Mouse (Mus musculus) hindbrain, embryonic 15.5 days (tissue): ENCODE measurements around the gene Igsf21. TPM values are rescaled to one million over a fixed set of nuclear protein-coding genes. Genes with fewer than 3 reads are reported as not detected.

ENCODE experiments used
- ATAC-seq: fragments of 200-750 bp; cut with Nextera tagmentation; 2 replicates; pipeline ENCODE4 v1.8.0; 2017; ENCODE audit warnings: low read depth, moderate number of reproducible peaks, moderate TSS enrichment; ENCODE audit not compliant: low FRiP score
- H3K27ac ChIP-seq: fragments of 300-500 bp; sonication (generic); replicated peaks from 2 replicates; pipeline ENCODE4 v1.5.1; 2015; ENCODE audit warnings: mild to moderate bottlenecking, inconsistent platforms
- H3K27me3 ChIP-seq: fragments of 300-500 bp; sonication (generic); 2 replicates; pipeline ENCODE4 v1.6.1; 2015; ENCODE audit warnings: control low read depth, inconsistent platforms
- H3K36me3 ChIP-seq: fragments of 300-500 bp; sonication (generic); 2 replicates; pipeline ENCODE4 v1.6.1; 2015; ENCODE audit warnings: control low read depth, inconsistent platforms
- H3K4me1 ChIP-seq: fragments of 300-500 bp; sonication (generic); replicated peaks from 2 replicates; pipeline ENCODE4 v1.6.1; 2015; ENCODE audit warnings: control low read depth, inconsistent platforms
- H3K4me2 ChIP-seq: fragments of 300-500 bp; sonication (generic); 2 replicates; pipeline ENCODE4 v1.6.1; 2015; ENCODE audit warnings: moderate library complexity, mild to moderate bottlenecking, inconsistent platforms
- H3K4me3 ChIP-seq: fragments of 300-500 bp; sonication (generic); 2 replicates; pipeline ENCODE4 v1.5.1; 2015; ENCODE audit warnings: mild to moderate bottlenecking, inconsistent platforms
- H3K9ac ChIP-seq: fragments of 300-500 bp; sonication (generic); 2 replicates; pipeline ENCODE4 v1.6.1; 2015; ENCODE audit warnings: inconsistent platforms
- H3K9me3 ChIP-seq: fragments of 300-500 bp; sonication (generic); 2 replicates; pipeline ENCODE4 v1.6.1; 2016; ENCODE audit warnings: control low read depth, inconsistent platforms
- WGBS: fragments of 180-500 bp; shearing (Covaris S2); methylation state at CpG from one replicate; pipeline ENCODE4 v1.1.7; 2015; 5-methylcytosine and 5-hydroxymethylcytosine counted together
- polyA plus RNA-seq: library from polyadenylated mRNA; unstranded; fragments of >200 nt; fragmentation: Nextera tagmentation; extraction: Ambion mirVana; gene quantifications from 2 replicates; pipeline ENCODE4 v1.2.1, GENCODE M21; 2015

The Igsf21 gene
- polyA plus RNA-seq, 1 experiment from 2014 or later = 102 TPM

GRCm38 (mm10) chr4:140029324-140030039, 217.1 kb downstream of the Igsf21 start:
- peaks cover 19% of the 10 kb centered on the region for H3K4me1 ChIP-seq
- no peak overlapping the region for H3K4me3 ChIP-seq
- H3K9ac ChIP-seq = peak overlapping the region; percentile 20; the same call in 1 of the 2 replicates
- H3K27ac ChIP-seq = peak overlapping the region; percentile 66
- no peaks in the 10 kb centered on the region for H3K9me3 ChIP-seq
- peak; percentile 24; the same call in 1 of the 2 replicates for ATAC-seq
- no peak overlapping the region for H3K4me2 ChIP-seq
- 20% methylated on average over 9 of the region's 9 CpGs for WGBS
- H3K36me3 ChIP-seq = no peaks in the 10 kb centered on the region
- H3K27me3 ChIP-seq = no peaks in the 10 kb centered on the region; the same call in 1 of the 2 replicates

GRCm38 (mm10) chr4:140023833-140024232, 222.8 kb downstream of the Igsf21 start:
- Histone ChIP-seq H3K4me2 (no peak overlapping the region), H3K36me3 (no peaks in the 10 kb centered on the region), H3K9ac (no peak overlapping the region), H3K27ac (no peak overlapping the region; the same call in 1 of the 2 replicates), H3K4me3 (no peak overlapping the region), H3K9me3 (no peaks in the 10 kb centered on the region), H3K27me3 (no peaks in the 10 kb centered on the region), H3K4me1 (no peaks in the 10 kb centered on the region)
- 51% methylated on average over 6 of the region's 6 CpGs for WGBS
- ATAC-seq = no peak

GRCm38 (mm10) chr4:140015916-140016315, 230.7 kb downstream of the Igsf21 start:
- no peaks in the 10 kb centered on the region for H3K36me3 ChIP-seq
- H3K9ac ChIP-seq = no peak overlapping the region
- H3K4me1 ChIP-seq = peaks cover 10% of the 10 kb centered on the region
- no peak overlapping the region for H3K27ac ChIP-seq
- 71% methylated on average over 7 of the region's 7 CpGs for WGBS
- no peak for ATAC-seq
- no peak overlapping the region for H3K4me3 ChIP-seq
- H3K27me3 ChIP-seq = no peaks in the 10 kb centered on the region
- no peak overlapping the region for H3K4me2 ChIP-seq
- H3K9me3 ChIP-seq = no peaks in the 10 kb centered on the region

- 41% methylated on average over 11 of the region's 11 CpGs for WGBS
- H3K4me2 ChIP-seq = no peak overlapping the region
- peaks cover 13% of the 10 kb centered on the region for H3K4me1 ChIP-seq
- no peaks in the 10 kb centered on the region for H3K36me3 ChIP-seq
- no peak overlapping the region for H3K4me3 ChIP-seq
- H3K27ac ChIP-seq = no peak overlapping the region
- ATAC-seq = peak; percentile 72
- no peak overlapping the region for H3K9ac ChIP-seq
- H3K9me3 ChIP-seq = no peaks in the 10 kb centered on the region
- 0 out of 2 replicates have a peak, but pooled peaks cover 3% of the 10 kb centered on the region for H3K27me3 ChIP-seq
Measured at GRCm38 (mm10) chr4:140010728-140011470, 235.7 kb downstream of the Igsf21 start.

GRCm38 (mm10) chr4:140004932-140005331, 241.7 kb downstream of the Igsf21 start:
- H3K27me3 ChIP-seq = peaks cover 10% of the 10 kb centered on the region; the same call in 1 of the 2 replicates
- 21% methylated on average over 5 of the region's 5 CpGs for WGBS
- H3K9me3 ChIP-seq = no peaks in the 10 kb centered on the region
- H3K4me1 ChIP-seq = peaks cover 28% of the 10 kb centered on the region
- H3K4me3 ChIP-seq = no peak overlapping the region
- no peak overlapping the region for H3K27ac ChIP-seq
- no peaks in the 10 kb centered on the region for H3K36me3 ChIP-seq
- ATAC-seq = no peak
- peak overlapping the region; percentile 46 for H3K4me2 ChIP-seq
- H3K9ac ChIP-seq = no peak overlapping the region

- WGBS = 21% methylated on average over 12 of the region's 12 CpGs
- peaks cover 7% of the 10 kb centered on the region; the same call in 1 of the 2 replicates for H3K27me3 ChIP-seq
- ATAC-seq = peak; percentile 54
- no peak overlapping the region for H3K27ac ChIP-seq
- peaks cover 28% of the 10 kb centered on the region for H3K4me1 ChIP-seq
- peak overlapping the region; percentile 46 for H3K4me2 ChIP-seq
- no peaks in the 10 kb centered on the region for H3K9me3 ChIP-seq
- no peaks in the 10 kb centered on the region for H3K36me3 ChIP-seq
- H3K4me3 ChIP-seq = 0 out of 2 replicates have a peak overlapping the region, but pooled peaks have one; percentile 1
- H3K9ac ChIP-seq = no peak overlapping the region
Measured at GRCm38 (mm10) chr4:140004170-140004569, 242.4 kb downstream of the Igsf21 start.

GRCm38 (mm10) chr4:140002069-140002468, 244.5 kb downstream of the Igsf21 start:
- no peak overlapping the region for H3K9ac ChIP-seq
- H3K4me2 ChIP-seq = no peak overlapping the region
- peaks cover 7% of the 10 kb centered on the region; the same call in 1 of the 2 replicates for H3K27me3 ChIP-seq
- ATAC-seq = no peak
- WGBS = 6% methylated on average over 12 of the region's 12 CpGs
- H3K4me1 ChIP-seq = peaks cover 35% of the 10 kb centered on the region
- no peak overlapping the region for H3K27ac ChIP-seq
- no peak overlapping the region for H3K4me3 ChIP-seq
- H3K36me3 ChIP-seq = no peaks in the 10 kb centered on the region
- no peaks in the 10 kb centered on the region for H3K9me3 ChIP-seq

- WGBS = 89% methylated on average over 5 of the region's 5 CpGs
- H3K9me3 ChIP-seq = no peaks in the 10 kb centered on the region
- H3K27ac ChIP-seq = no peak overlapping the region
- H3K9ac ChIP-seq = no peak overlapping the region
- no peak overlapping the region for H3K4me2 ChIP-seq
- no peaks in the 10 kb centered on the region for H3K36me3 ChIP-seq
- H3K4me1 ChIP-seq = peaks cover 39% of the 10 kb centered on the region
- H3K4me3 ChIP-seq = no peak overlapping the region
- ATAC-seq = no peak
- H3K27me3 ChIP-seq = peaks cover 7% of the 10 kb centered on the region; the same call in 1 of the 2 replicates
Measured at GRCm38 (mm10) chr4:140000911-140001310, 245.7 kb downstream of the Igsf21 start.

GRCm38 (mm10) chr4:139999033-139999432, 247.6 kb downstream of the Igsf21 start:
- H3K27me3 ChIP-seq = peaks cover 4% of the 10 kb centered on the region; the same call in 1 of the 2 replicates
- H3K9ac ChIP-seq = no peak overlapping the region
- no peak overlapping the region for H3K27ac ChIP-seq
- peaks cover 33% of the 10 kb centered on the region for H3K4me1 ChIP-seq
- H3K4me3 ChIP-seq = no peak overlapping the region
- no peak overlapping the region for H3K4me2 ChIP-seq
- ATAC-seq = no peak
- WGBS = 28% methylated on average over 7 of the region's 7 CpGs
- no peaks in the 10 kb centered on the region for H3K9me3 ChIP-seq
- no peaks in the 10 kb centered on the region for H3K36me3 ChIP-seq

- 47% methylated on average over 8 of the region's 8 CpGs for WGBS
- Histone ChIP-seq H3K27ac (no peak overlapping the region), H3K4me3 (no peak overlapping the region), H3K4me2 (no peak overlapping the region), H3K9me3 (no peaks in the 10 kb centered on the region), H3K9ac (no peak overlapping the region), H3K27me3 (no peaks in the 10 kb centered on the region), H3K36me3 (no peaks in the 10 kb centered on the region), H3K4me1 (peaks cover 14% of the 10 kb centered on the region; the same call in 1 of the 2 replicates)
- ATAC-seq = peak; percentile 36
Measured at GRCm38 (mm10) chr4:139995659-139996058, 250.9 kb downstream of the Igsf21 start.

GRCm38 (mm10) chr4:139993111-139993755, 253.4 kb downstream of the Igsf21 start:
- H3K4me2 ChIP-seq = no peak overlapping the region
- ATAC-seq = no peak
- no peak overlapping the region for H3K4me3 ChIP-seq
- H3K9ac ChIP-seq = no peak overlapping the region
- H3K27ac ChIP-seq = no peak overlapping the region
- 14% methylated on average over 10 of the region's 16 CpGs for WGBS
- no peaks in the 10 kb centered on the region for H3K27me3 ChIP-seq
- peaks cover 14% of the 10 kb centered on the region; the same call in 1 of the 2 replicates for H3K4me1 ChIP-seq
- H3K36me3 ChIP-seq = no peaks in the 10 kb centered on the region
- H3K9me3 ChIP-seq = no peaks in the 10 kb centered on the region
